Mouse (Mus musculus) lung, postnatal 0 days (tissue): ENCODE results near the gene Nphs1. TPM values are rescaled to one million over a fixed set of nuclear protein-coding genes. Genes with fewer than 3 reads are reported as not detected.
A peak's percentile ranks its signal among the peaks of the same experiment; 100 is the strongest.

ENCODE experiments used
- ATAC-seq: fragments of 200-750 bp; cut with Nextera tagmentation; 2 replicates; pipeline ENCODE4 v1.8.0; 2017; ENCODE audit warnings: moderate library complexity
- DNase-seq: peaks from one replicate; pipeline ENCODE4 v3.0.0-alpha.2; 2016; ENCODE audit warnings: low spot score
- H3K27ac ChIP-seq: fragments of 300-500 bp; sonication (generic); 2 replicates; pipeline ENCODE4 v1.5.1; 2014; ENCODE audit warnings: antibody characterized with exemption, mild to moderate bottlenecking, low read length, mixed read lengths
- H3K27me3 ChIP-seq: fragments of 300-500 bp; sonication (generic); replicated peaks from 2 replicates; pipeline ENCODE4 v1.6.1; 2014; ENCODE audit warnings: low read length, mixed read lengths; ENCODE audit not compliant: insufficient read depth
- H3K36me3 ChIP-seq: fragments of 300-500 bp; sonication (generic); 2 replicates; pipeline ENCODE4 v1.6.1; 2014; ENCODE audit warnings: low read length, mixed read lengths; ENCODE audit not compliant: insufficient read depth
- H3K4me1 ChIP-seq: fragments of 300-500 bp; sonication (generic); 2 replicates; pipeline ENCODE4 v1.6.1; 2014; ENCODE audit warnings: antibody characterized with exemption, low read depth, low read length, mixed read lengths; ENCODE audit not compliant: insufficient read depth
- H3K4me2 ChIP-seq: fragments of 300-500 bp; sonication (generic); replicated peaks from 2 replicates; pipeline ENCODE4 v1.6.1; 2014; ENCODE audit warnings: low read depth, mild to moderate bottlenecking, low read length, moderate library complexity, mixed read lengths
- H3K4me3 ChIP-seq: fragments of 300-500 bp; sonication (generic); 2 replicates; pipeline ENCODE4 v1.5.1; 2014; ENCODE audit warnings: low read depth, low read length
- H3K9ac ChIP-seq: fragments of 300-500 bp; sonication (generic); replicated peaks from 2 replicates; pipeline ENCODE4 v1.6.1; 2014; ENCODE audit warnings: low read depth, mild to moderate bottlenecking
- H3K9me3 ChIP-seq: fragments of 300-500 bp; sonication (generic); 2 replicates; pipeline ENCODE4 v1.6.1; 2016; ENCODE audit warnings: low read length, mixed read lengths
- CTCF ChIP-seq: IDR thresholded peaks from 2 replicates; pipeline ENCODE4 v1.5.1; 2016; ENCODE audit warnings: antibody characterized with exemption, mild to moderate bottlenecking
- EP300 ChIP-seq: IDR thresholded peaks from 2 replicates; pipeline ENCODE4 v1.6.1; 2016; ENCODE audit warnings: antibody characterized with exemption, mild to moderate bottlenecking, control low read depth
- WGBS: fragments of 180-500 bp; shearing (Covaris S2); extraction: QIAGEN DNeasy Blood & Tissue Kit; methylation state at CpG from one replicate; pipeline ENCODE4 v1.1.7; 2014; 5-methylcytosine and 5-hydroxymethylcytosine counted together
- polyA plus RNA-seq: library from polyadenylated mRNA; unstranded; fragments of >200 nt; fragmentation: Nextera tagmentation; extraction: Ambion mirVana; gene quantifications from 2 replicates; pipeline ENCODE4 v1.2.1, GENCODE M21; 2015

The Nphs1 gene
- polyA plus RNA-seq, 1 experiment from 2014 or later = 0.12 TPM

GRCm38 (mm10) chr7:30518325-30518724 is 60.2 kb downstream of the Nphs1 start:
- no peak overlapping the region for H3K27ac ChIP-seq
- WGBS = 32% methylated on average over 8 of the region's 8 CpGs

GRCm38 (mm10) chr7:30520396-30520795 is 62.3 kb downstream of the Nphs1 start:
- no peak overlapping the region for H3K9ac ChIP-seq
- TF ChIP-seq CTCF (no peak), EP300 (no peak)
- H3K27ac ChIP-seq = no peak overlapping the region
- H3K36me3 ChIP-seq = no peaks in the 10 kb centered on the region
- no peak for ATAC-seq
- WGBS = 77% methylated on average over 4 of the region's 4 CpGs
- H3K9me3 ChIP-seq = no peaks in the 10 kb centered on the region
- no peak overlapping the region for H3K4me2 ChIP-seq
- DNase-seq = no peak
- no peaks in the 10 kb centered on the region for H3K27me3 ChIP-seq
- no peaks in the 10 kb centered on the region for H3K4me1 ChIP-seq
- no peak overlapping the region for H3K4me3 ChIP-seq

More at GRCm38 (mm10) chr7:30518325-30518724, 60.2 kb downstream of the Nphs1 start:
- Histone ChIP-seq H3K4me1 (no peaks in the 10 kb centered on the region), H3K4me3 (no peak overlapping the region), H3K9me3 (no peaks in the 10 kb centered on the region), H3K4me2 (no peak overlapping the region), H3K9ac (no peak overlapping the region), H3K36me3 (no peaks in the 10 kb centered on the region), H3K27me3 (no peaks in the 10 kb centered on the region)
- TF ChIP-seq CTCF = no peak
- TF ChIP-seq EP300 = no peak
- ATAC-seq (no peak), DNase-seq (no peak)

GRCm38 (mm10) chr7:30520856-30521255 is 62.7 kb downstream of the Nphs1 start:
- WGBS = 77% methylated on average over 5 of the region's 5 CpGs
- Histone ChIP-seq H3K36me3 (no peaks in the 10 kb centered on the region), H3K4me3 (no peak overlapping the region), H3K27ac (no peak overlapping the region), H3K4me2 (no peak overlapping the region), H3K27me3 (no peaks in the 10 kb centered on the region), H3K9ac (no peak overlapping the region), H3K4me1 (no peaks in the 10 kb centered on the region), H3K9me3 (no peaks in the 10 kb centered on the region)
- no peak for ATAC-seq
- DNase-seq = no peak
- TF ChIP-seq EP300 (no peak), CTCF (no peak)

GRCm38 (mm10) chr7:30522871-30523270 is 64.8 kb downstream of the Nphs1 start:
- H3K36me3 ChIP-seq = no peaks in the 10 kb centered on the region
- no peaks in the 10 kb centered on the region for H3K27me3 ChIP-seq
- H3K27ac ChIP-seq = no peak overlapping the region
- WGBS = 84% methylated on average over 10 of the region's 10 CpGs
- H3K4me2 ChIP-seq = no peak overlapping the region
- H3K9me3 ChIP-seq = no peaks in the 10 kb centered on the region
- ATAC-seq (no peak), DNase-seq (no peak)
- H3K9ac ChIP-seq = no peak overlapping the region
- no peak overlapping the region for H3K4me3 ChIP-seq
- peaks cover 4% of the 10 kb centered on the region; the same call in 1 of the 2 replicates for H3K4me1 ChIP-seq
- TF ChIP-seq CTCF (no peak), EP300 (no peak)

- H3K36me3 ChIP-seq = no peaks in the 10 kb centered on the region
- H3K4me2 ChIP-seq = no peak overlapping the region
- H3K27me3 ChIP-seq = no peaks in the 10 kb centered on the region
- 94% methylated on average over 6 of the region's 6 CpGs for WGBS
- H3K9me3 ChIP-seq = no peaks in the 10 kb centered on the region
- no peak overlapping the region for H3K4me3 ChIP-seq
- no peak for DNase-seq
- H3K27ac ChIP-seq = no peak overlapping the region
- peaks cover 4% of the 10 kb centered on the region; the same call in 1 of the 2 replicates for H3K4me1 ChIP-seq
- TF ChIP-seq EP300 = no peak
- TF ChIP-seq CTCF = no peak
- H3K9ac ChIP-seq = no peak overlapping the region
- no peak for ATAC-seq
Measured at GRCm38 (mm10) chr7:30524487-30524886, 66.4 kb downstream of the Nphs1 start.

GRCm38 (mm10) chr7:30525954-30526353 is 67.8 kb downstream of the Nphs1 start:
- WGBS = 32% methylated on average over 10 of the region's 10 CpGs
- Histone ChIP-seq H3K4me2 (peak overlapping the region; percentile 40), H3K27me3 (no peaks in the 10 kb centered on the region), H3K36me3 (peaks cover 11% of the 10 kb centered on the region; the same call in 1 of the 2 replicates), H3K9ac (no peak overlapping the region), H3K27ac (0 out of 2 replicates have a peak overlapping the region, but pooled peaks have one; percentile 4), H3K9me3 (no peaks in the 10 kb centered on the region), H3K4me1 (peaks cover 4% of the 10 kb centered on the region; the same call in 1 of the 2 replicates), H3K4me3 (peak overlapping the region; percentile 3; the same call in 1 of the 2 replicates)
- TF ChIP-seq CTCF (no peak), EP300 (no peak)
- ATAC-seq (peak; percentile 65), DNase-seq (peak; percentile 65)

- Histone ChIP-seq H3K9ac (no peak overlapping the region), H3K4me2 (peak overlapping the region; percentile 40), H3K27me3 (no peaks in the 10 kb centered on the region), H3K4me1 (peaks cover 4% of the 10 kb centered on the region; the same call in 1 of the 2 replicates), H3K36me3 (peaks cover 11% of the 10 kb centered on the region; the same call in 1 of the 2 replicates), H3K4me3 (0 out of 2 replicates have a peak overlapping the region, but pooled peaks have one; percentile 3), H3K27ac (peak overlapping the region; percentile 4; the same call in 1 of the 2 replicates), H3K9me3 (no peaks in the 10 kb centered on the region)
- ATAC-seq = 0 out of 2 replicates have a peak, but pooled peaks have one; percentile 6
- no peak for DNase-seq
- 39% methylated on average over 17 of the region's 17 CpGs for WGBS
- TF ChIP-seq EP300 = no peak
Measured at GRCm38 (mm10) chr7:30526399-30526798, 68.3 kb downstream of the Nphs1 start.
